Mouse (Mus musculus) retina, postnatal 1 day (tissue): ENCODE results near the gene Gm9508.

Experiments
- DNase-seq: peaks from one replicate; pipeline ENCODE4 v3.0.0-alpha.2; 2012

The Gm9508 gene

GRCm38 (mm10) chr10:77667402-77667801 lies 29.6 kb downstream of the Gm9508 start:
- DNase-seq, result no peak

GRCm38 (mm10) chr10:77666342-77666741 lies 30.7 kb downstream of the Gm9508 start:
- DNase-seq, result no peak

DNA sequence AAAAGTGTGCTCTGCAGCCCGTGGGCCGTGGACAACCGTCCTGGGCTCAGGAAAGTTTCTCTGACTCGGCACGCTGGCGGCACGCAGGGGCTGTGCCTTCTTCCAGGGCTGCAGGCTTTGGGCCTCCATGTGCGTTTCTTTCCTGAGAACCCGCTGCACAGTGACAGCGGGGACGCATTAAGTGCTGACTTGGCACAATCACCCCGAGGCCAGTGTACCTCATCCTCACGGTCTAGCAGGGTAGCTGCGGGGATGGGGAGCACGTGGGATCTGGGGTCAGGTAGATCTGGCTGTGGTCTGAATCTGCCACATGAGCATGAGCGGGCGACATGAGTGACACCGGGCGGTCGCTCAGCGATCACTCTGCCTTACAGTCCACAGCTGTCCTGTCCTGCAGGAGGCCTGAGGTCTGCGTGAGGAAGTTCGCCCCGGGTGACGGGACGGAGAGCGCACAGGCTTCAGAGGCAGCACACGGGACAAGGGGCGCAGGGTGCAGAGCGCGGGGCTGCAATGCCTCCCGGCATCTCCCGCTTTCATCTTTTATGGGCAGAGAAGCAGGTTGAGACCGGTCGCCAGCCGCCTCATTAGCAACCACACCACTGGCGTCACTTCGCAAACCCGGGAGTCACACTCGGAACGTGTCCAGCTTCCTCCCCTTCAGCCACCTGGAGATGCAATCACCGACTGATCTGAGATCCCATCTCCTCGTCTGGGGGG lies 32.9 kb downstream of the Gm9508 start:
- peak; percentile 22 for DNase-seq

DNA sequence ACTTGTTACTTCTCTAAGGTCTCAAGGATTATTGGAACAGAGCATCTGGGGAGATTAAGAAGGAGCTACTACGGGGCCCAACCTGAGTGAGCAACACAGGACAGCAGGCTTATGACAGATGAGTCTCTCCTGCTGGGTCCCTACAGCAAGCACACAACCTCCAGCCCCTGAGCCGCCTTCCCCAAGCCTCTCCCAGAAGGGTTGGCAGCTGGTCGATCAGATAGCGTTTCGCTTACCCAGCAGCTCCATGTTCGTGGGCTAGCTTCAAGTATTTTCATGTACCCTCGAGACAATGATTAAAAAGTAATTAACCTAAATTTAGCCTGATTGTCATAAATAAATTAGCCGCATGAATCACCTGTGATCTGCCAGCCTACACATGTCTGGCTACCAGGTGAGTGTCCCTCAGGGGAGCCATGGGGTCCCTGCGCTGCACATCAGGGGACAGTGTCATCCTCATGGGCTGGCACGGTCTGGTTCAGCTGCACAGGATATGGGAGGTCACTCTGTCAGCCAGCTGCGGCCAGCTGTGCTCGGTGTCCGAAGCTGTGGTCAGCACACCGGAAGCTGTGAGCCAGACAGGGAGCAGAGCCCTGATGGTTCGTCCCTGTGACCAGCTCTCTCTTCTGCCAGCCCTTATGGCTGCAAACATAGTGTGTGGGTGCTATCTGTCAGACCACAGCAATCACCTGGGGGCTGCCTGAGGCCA lies 38.6 kb downstream of the Gm9508 start:
- DNase-seq, result no peak

GRCm38 (mm10) chr10:77652046-77652445 lies 45.0 kb downstream of the Gm9508 start:
- DNase-seq, result no peak

DNA sequence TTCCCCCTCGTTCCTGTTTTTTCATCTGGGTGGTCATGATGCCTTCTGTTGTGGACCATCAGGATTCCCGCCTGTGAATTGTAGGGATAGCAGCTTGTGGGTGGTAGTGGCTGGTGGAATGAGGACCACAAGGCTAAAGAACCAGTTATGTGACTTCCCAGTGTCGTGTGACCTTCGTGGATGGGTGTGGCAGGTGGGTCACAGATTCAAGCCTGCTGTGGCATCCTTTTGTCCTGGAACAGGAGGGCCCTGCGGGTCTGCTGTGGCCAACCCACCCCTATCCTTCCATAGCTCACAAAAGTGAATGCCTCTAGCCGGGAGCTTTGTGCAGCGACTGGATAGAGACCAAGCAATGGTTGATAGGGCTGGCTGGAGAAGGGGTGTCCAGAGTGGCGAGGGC lies 49.1 kb downstream of the Gm9508 start:
- no peak for DNase-seq

DNA sequence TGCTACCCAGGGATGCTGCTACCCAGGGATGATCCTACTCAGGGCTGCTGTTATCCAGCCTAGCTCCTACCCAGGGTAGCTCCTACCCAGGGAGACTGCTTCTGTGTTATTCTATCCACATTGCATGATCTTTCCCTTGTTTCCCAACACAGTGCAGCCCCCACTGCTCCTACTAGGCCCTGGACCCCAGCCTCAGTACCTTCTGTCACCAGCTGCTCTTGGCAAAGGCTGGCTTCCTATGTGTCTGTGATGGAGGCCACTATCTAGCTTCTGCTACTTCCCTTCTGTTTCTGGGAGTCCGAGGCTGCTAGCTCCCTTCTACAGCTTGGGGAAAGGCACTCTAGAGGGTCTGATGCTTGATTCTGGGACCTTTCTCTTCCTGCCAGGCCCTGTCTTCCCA lies 49.6 kb downstream of the Gm9508 start:
- no peak for DNase-seq
